Mouse (Mus musculus) 3134 (cell line): ENCODE measurements around the gene Ccdc141.
A peak's percentile ranks its signal among the peaks of the same experiment; 100 is the strongest.

Source experiments
- DNase-seq: peaks from one replicate; pipeline ENCODE4 v3.0.0-alpha.2; 2011; ENCODE audit warnings: low spot score; ENCODE audit not compliant: insufficient read length; ENCODE audit errors: extremely low read depth

Gene Ccdc141

DNA sequence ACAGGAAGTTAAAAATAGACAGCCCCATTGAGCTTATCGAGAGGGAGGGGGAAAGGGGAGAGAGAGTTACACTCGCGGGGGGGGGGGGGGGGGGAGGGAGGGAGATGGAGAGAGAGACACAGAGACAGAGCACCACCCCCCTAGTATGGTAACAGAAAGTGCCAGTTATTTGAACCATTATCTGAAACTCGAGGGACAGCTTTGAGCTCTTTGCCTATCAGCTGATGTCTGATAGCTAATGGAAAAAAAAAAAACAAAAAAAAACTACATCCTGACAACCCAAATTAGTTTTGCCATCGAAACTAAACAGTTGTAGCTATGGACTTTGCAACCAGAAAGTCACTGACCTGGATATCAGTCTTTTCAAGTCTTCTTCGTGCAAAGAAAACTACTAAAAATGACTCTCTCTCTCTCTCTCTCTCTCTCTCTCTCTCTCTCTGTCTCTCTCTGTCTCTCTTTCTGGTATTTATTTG is at the start of gene Ccdc141:
Ccdc141 (minus strand) TSS at position 4 of the 473 bp plus-strand sequence.
- DNase-seq = no peak

DNA sequence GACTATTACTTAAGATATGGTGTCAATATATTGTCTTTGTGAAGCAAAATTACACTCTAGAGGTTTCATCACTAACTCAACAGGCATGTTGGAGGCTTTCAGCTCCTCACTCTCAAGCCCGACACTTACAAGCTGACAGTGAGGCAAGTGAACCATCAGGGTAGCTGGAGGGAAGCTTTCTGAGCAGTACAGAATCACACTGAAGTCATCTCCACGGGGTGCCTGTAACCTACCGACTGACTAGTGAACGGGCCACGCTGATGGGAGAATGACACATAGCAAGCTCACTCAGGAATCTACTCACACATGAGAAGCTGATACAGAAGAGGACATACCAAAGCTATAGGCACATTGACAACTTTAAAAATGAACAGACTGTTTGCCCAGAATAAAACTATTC is 42.4 kb upstream of the Ccdc141 start:
- no peak for DNase-seq

DNA sequence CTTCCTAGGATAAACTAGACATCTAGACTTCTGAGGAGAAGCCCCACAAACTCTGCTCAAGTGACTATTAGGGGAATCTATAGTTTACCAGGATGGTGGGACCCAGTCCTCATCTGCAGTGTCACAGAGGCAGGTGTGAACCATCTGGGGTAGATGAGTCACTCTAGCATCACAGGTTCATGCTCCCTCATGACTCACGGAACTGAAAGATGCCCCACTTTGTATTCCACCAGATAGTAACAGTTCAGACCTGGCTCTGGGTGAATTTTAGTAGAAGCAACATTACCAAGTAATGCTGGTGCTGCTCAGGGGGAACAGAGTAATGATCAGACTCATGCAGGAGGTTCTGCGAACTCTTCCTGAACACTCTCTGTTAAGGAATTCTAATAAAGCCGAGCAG is 36.5 kb upstream of the Ccdc141 start:
- DNase-seq = no peak

DNA sequence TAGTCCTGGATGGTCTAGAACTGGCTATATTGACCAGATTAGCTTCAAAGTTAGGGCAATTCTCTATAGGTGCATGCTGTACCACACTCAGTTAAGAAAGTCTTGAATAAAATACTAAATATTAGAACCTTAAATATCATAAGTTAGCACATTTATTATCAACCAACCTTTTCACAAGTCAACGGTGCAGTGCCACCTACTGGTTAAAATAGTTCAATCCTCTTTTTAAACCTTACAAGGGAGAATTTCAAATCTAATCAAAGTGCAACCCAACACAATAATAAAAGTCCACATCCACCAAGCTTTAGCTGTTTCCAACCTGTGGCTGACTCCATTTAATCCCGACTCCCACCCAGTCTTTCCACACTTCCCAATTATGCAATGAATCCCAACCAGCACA is 33.5 kb upstream of the Ccdc141 start:
- no peak for DNase-seq

- no peak for DNase-seq
Measured at GRCm38 (mm10) chr2:77201900-77202299, 31.5 kb upstream of the Ccdc141 start.

DNA sequence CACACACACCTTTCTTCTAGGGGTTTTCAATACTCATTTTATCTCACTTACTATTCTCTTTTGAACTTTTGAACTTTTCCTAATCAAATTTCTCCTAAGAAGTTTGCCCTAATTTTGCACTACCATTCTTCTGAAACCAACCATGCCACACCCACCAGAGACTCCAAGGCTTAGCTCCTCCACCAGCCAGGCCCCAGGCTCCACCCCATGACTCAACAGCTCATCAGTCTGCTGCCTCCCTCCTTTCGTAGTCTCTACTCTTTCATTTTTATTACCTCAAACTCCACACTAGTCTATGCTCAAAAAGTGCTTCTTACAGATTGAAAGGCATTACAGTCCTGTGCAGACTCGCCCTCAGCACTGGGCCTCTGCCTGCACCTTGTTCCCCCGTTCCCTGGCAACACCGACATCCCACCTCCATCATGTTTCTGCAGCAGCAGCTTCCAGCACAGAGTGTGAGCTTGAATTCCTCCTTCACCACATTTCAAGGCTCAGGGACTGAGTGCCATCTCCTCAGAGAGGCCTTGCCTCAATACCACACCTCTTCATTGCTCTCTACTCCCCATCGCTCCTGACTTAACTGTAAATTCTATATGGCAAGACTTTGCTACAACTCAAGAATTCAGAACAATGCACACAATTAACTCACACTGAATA is 30.6 kb upstream of the Ccdc141 start:
- peak; percentile 56 for DNase-seq

DNA sequence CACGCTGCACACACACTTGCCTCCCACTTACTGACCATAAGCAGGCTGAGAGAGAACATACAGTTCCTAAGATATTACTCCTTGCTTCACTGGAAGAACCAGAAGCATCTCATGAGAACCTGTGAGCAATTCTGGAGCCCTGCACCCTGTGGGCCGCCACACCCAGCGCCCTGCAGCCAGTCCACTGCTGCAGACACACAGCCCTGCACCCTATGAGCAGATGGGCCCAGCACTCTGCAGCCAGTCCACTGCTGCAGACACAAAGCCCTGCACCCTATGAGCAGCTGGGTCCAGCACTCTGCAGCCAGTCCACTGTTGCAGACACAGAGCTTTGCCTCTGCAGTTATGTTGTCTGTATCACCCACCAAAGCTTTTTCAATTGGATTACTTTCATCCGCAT is 29.9 kb upstream of the Ccdc141 start:
- DNase-seq = no peak

DNA sequence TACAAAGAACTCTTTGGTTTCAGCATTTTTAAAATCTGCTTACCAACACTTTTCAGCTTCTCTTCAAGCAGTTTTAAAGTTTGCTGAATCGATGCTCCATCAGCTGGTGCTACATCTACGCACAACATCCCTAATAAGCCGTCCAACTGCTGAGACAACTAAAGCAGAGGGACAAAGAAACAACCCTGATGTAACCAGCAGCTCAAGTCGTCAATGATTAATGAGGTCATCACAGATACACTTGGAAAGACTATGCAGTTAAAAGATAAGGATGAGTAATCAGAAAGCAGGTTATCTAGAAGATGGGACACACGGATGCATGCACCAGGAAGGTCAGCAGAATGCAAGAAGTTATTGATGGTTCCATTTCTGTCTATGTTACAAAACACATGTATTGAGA is 27.8 kb upstream of the Ccdc141 start:
- DNase-seq = no peak

DNA sequence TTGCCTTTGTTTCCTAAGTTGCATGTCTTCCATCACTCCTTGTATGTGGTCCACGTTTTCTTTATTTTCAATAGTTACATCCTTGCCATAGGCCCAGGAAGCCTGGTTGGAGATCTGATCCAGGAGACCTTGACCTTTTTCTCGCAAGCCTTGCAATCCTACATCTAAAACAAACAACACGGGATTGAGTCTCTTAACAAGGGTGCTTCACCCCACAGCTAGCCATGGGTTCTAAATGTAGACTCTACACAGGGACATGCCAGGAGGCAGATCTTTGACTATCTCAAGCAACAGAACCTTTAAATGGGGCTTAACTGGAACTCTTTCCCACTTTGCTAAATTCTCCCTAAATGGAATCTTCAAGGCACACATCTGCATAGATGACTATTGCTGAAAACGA is 26.4 kb upstream of the Ccdc141 start:
- no peak for DNase-seq

DNA sequence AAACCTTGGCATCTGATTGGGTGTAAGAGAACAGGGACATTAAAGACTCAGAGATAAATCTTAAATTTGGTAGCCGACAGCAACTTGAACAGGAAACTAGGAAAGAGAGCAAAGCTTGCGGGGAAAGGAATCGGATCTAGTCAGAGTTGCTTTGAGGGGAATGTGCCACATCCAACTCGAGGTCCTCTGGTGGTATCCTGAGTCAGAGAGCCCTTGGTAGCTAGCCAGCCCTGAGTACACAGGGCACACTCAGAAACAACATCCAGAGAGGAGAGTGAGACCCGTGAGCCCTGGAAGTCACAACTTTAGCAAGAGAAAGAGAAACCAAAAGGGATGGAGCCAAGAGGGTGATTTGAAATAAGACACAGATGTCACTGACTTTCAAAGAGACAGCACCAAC is 24.6 kb upstream of the Ccdc141 start:
- no peak for DNase-seq

DNA sequence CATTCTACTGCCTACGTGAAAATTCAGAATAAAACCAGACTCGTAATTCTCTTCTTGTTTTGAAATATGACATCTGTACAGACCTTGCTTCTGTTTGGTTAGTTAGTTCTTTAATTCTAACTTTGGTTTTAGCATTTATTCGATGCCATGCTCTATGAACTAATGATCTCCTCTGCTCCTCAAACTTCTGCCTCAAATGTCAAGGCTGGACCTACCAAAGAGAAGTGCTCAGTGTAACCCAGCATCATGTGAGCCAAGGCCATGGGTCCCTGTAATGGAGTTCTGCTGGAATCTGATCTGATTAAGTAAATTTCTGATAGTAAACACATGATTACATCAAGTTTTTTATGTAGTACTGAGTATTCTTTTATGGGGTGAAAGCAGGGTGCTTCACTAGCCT is 21.4 kb upstream of the Ccdc141 start:
- DNase-seq = no peak

GRCm38 (mm10) chr2:77190891-77191290 is 20.5 kb upstream of the Ccdc141 start:
- DNase-seq = no peak

DNA sequence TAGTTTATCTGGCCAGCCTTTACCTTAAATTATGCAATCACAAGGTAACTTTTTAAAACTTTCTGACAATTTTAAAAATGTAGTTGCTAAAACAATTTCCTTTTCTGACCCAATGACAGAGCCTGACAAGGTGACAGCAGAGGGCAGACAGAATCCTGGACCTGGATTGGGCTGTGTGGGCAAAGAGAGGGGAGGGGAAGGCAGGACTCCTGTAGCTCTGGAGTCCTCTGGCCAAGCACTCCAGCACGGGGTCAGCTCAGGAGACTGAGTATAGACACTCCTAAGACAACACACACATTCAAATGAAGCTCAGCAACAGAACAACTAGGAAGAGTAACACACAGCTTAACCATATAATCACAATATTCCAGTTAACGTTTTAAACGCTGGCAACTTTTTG is 19.9 kb upstream of the Ccdc141 start:
- DNase-seq = no peak

- no peak for DNase-seq
Measured at GRCm38 (mm10) chr2:77189671-77190070, 19.2 kb upstream of the Ccdc141 start.

DNA sequence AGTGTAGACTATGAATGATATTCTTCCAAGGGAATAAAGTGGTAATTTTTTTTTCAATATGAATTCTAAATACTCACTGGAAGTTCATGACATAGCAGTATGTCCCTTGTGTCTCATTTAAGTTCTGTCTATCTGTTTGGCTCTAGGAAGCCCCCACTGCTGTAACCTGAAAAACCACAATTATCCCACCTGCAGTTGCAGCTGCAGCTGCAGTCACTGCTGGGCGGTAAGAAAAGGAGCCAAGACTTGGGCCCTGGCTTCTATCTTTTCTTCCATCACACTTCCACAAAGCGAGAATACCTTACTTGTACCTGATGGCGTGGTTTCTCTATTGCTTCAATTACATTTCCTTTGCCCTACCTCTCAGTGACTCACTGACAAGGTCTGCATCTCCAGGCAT is 17.1 kb upstream of the Ccdc141 start:
- DNase-seq = no peak

DNA sequence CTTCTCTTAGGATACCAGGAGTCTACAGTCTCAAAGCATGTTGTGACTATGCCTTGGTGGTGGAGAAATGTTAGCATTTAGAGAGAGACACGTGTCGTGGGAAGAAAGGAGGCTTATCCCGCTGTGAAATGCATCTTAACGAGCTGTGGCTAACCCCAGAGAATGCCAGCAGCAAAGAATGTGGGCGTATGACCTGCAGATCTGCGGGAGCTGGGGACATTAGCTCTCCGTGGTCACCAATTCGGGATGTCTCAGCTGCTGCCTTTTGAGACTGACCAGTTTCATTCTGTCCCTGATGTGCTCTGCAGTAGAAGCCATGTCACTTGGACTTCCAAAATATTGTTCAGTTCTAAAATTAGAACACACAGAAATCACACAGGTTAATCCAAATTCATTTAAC is 16.5 kb upstream of the Ccdc141 start:
- DNase-seq = no peak

- no peak for DNase-seq
Measured at GRCm38 (mm10) chr2:77184049-77184571, 13.7 kb upstream of the Ccdc141 start.

DNA sequence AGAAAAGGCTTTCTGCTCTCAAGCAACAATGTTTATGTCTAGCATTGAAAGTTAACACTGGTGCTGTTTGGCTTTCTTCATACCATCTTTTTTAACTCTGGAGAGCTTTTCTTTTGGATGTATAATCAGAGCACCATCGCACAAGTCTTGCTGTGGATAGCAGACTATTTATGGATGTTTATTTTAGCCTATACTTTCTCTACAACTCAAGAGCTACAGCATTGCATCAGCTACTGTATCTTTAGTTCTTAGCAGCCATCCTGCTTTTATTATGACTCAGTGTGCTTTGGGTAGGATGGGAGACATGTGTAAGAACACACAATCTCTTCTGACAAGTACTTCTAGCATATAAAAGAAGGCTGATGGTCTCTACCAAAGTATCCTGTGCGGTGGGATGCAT is 13.2 kb upstream of the Ccdc141 start:
- DNase-seq = no peak

DNA sequence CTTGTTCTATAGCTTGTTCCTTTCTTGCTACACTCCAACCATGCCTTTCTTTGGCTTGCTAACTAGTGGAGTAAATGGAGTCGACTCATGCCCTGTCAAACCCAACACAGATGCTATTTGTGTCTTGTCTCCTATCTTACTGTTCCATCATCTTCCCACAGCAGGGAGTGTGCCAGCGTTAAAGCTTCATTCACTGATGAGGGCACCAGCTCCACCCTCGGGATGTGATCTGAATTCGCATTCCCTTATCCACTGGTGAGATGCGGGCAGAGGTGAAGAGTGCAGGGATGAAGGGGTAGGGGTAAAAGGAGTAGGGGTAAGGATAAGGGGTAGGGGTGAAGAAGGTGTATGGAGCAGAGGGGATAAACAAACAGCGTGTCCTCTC is 12.6 kb upstream of the Ccdc141 start:
- no peak for DNase-seq

GRCm38 (mm10) chr2:77182271-77182995 is 12.0 kb upstream of the Ccdc141 start:
- DNase-seq = no peak

DNA sequence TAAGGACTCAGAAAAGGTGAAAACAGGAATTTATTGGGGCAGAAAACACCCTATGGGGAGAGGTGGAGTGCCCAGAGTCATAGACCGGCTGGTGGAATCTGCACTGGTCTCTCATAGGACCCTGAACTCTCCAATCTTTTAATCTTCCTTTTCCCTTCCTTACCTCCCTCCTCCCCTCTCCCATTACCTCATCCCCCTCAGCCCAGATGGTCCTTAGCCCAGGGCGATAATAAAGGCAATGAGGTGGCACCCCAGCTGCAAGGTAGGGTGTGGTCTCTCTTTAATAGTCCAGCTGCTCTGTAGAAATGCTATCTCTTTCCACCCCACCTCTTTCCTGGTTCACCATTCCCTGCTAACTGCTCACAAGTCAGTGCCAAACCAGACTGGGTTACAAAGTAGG is 7.0 kb upstream of the Ccdc141 start:
- DNase-seq = no peak

DNA sequence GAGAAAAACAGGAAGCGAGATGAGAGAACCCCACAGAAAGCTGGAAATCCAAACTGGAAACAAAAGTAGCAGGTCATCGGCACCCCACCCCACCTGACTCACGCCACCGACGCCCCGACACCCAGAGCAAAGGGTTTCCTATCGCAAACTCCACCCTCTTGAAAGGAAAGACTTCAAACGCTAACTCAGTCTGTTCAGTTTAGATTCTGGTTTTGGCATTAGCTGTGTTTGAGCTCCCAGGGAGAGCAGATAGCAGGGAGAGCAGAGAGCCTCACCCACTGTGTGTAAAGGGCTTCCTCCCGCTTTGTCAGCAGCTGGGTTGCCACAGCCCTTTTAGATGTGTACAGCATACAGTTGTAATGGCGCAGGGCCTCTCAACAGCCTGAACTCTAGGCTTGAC is 6.0 kb upstream of the Ccdc141 start:
- no peak for DNase-seq
